Mouse (Mus musculus) testis, postnatal 10 days (tissue): ENCODE measurements around the gene Mtus2.
A peak's percentile ranks its signal among the peaks of the same experiment; 100 is the strongest.

Experiments
- DNase-seq: peaks from one replicate; pipeline ENCODE4 v3.0.0; 2021; ENCODE audit warnings: low spot score

Gene Mtus2

DNA sequence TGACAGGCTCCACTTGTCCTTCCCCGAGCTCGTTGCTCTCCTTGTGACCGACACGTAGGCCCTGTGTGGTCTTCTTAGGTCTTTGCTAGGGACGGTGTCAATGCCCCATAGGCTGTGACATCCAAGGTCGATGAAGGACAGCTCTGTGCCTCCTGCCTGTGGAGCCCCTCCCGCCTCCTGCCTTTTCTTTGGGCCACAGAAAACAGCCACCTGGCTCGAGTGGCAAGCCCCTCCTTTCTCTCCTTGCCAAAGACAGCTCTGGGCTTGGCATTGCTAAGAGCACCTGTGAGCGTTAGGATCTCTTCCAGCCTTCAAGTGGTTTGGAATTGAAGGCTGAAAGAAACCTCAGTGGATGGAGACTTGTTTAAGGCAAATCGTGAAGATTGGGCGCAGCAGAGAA, 91.1 kb downstream of the Mtus2 start:
- no peak for DNase-seq

DNA sequence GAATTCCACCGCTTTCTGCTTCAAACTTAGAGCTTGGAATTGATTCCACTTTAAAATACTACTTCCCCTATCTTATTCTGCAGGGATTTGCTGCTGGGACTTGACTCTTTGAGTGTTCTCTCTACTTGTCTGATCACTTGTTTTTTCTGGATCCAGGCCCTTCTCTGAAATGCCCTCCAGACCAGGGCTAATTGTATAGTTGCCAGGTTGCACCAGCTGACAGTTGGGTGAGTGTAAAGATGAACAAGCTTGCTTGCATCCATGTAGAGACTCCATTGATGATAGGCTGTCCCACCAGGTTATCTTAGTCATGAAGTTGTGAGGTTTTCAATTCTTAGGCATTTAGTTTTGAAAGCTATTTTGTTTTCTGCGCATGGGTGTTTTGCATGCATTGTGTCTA, 92.2 kb downstream of the Mtus2 start:
- DNase-seq = no peak

DNA sequence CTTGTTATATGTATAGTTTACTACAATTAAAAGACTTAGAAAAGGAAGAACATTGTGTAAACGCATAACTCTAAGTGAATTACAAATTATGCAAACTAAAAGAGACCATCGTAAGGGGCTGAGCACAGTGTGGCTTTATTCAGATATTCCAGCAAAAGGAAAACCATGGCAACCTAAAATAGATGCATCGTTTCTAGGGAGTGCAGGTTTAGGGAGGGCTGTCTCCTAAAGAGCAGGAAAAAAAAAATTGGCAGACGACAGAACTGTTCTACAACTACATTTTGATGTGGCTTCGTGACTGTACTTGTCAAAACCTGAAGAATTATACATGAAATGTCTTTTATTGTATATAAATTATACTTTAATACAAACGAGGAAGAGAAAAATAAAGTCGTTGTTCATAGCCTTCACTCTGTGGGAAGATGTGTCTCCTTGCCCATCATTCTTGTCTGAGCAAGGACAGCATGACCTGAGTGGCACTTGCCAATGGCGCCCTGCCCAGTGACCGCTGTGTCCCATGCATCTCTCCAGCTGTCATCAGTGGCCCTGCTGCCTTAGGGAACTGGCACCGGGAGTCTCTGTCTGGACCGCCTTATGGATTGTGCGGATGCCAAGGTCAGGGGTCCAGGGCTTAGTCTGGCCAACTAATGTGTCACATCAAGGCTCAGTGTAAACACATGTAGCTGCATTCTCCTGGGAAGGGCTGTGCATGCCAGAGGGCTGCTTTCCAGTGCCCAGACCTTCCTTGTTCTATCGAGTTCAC, 95.9 kb downstream of the Mtus2 start:
- DNase-seq = no peak

DNA sequence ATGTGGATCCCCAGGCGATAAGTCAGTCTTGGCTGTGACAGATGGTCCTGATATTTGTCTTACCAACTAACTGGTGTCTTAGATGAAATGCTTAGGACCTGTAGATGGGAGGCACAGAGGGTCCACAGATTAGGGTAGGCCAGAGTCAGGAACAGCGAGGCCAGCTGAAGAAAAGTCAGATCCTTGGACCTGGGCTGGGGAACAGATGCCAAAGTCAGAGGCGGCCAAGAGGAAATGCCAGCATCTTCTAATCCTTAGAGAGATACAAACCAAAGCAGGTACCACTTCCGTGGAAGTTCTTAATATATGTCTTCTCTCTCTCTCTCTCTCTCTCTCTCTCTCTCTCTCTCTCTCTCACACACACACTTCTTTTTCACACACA, 96.5 kb downstream of the Mtus2 start:
- DNase-seq = no peak

DNA sequence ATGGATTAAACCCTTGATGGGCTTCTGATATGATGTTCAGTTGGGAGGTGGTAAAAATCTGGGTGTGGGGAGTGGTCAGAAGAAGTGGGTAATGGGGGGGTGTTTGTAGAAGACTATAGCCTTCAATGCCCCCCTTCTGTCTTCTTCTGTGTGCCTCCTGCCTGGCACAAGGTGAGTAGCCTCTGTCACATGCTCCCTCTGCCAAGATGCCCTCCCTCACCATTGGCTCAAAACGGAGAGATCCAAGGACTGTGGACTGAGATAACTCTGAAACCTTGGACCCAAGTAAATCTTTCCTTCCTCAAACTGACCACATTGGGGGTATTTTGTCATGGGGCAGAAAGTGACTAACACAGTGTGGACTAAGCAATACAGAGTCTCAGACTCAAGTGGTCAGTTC, 99.7 kb downstream of the Mtus2 start:
- no peak for DNase-seq

DNA sequence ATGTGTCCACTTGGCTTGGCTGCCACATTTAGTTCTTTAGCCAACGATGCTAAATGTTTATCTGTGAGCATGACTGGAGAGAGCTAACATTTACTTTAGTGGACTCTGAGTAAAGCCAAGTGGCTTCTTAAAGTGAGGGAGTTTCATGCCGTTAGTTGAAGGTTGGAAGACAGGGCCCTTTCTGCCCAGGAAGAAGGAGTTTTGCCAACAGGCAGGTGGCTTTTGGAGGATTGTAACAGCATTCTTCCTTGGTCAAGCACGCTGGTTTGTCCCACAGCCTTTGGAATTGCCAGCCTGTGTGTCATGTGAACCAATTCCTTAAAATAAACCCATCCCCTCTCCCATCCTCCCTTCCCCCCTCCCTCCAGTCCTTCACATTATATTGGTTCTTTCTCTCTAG, 100.3 kb downstream of the Mtus2 start:
- DNase-seq = no peak

DNA sequence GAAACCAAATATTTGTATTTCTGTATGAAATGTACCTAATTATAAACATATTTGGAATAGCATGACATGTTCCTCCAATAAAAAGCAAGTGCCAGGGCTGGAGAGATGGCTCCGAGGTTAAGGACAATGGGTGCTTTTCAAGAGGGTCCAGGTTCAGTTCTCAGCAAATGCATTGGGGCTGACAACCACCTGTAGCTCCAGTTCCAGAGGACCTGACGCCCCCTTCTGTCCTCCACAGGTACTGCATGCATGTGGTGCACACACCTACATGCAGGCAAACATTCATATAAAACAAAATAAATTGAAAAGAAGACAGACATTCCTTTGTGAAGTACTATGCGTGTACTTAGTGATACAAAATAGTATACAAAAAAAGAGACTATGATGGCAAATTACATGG, 102.2 kb downstream of the Mtus2 start:
- DNase-seq = no peak

DNA sequence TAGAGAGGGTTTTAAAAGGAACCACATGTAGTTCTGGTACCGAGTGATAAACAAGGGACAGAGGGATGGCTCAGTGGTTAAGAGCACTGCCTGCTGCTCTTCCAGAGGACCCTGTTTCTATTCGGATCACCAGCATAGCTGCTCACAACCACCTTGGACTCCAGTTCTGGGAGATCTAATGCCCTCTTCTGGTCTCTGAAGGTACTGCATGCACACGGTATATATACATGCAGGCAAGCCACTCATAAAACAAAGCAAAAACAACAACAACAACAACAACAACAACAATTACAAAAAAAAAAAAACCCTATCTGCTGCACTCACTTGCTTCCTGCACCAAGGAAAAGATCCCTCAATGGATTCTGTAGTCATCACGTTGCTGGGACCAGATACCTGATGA, 104.7 kb downstream of the Mtus2 start:
- no peak for DNase-seq

DNA sequence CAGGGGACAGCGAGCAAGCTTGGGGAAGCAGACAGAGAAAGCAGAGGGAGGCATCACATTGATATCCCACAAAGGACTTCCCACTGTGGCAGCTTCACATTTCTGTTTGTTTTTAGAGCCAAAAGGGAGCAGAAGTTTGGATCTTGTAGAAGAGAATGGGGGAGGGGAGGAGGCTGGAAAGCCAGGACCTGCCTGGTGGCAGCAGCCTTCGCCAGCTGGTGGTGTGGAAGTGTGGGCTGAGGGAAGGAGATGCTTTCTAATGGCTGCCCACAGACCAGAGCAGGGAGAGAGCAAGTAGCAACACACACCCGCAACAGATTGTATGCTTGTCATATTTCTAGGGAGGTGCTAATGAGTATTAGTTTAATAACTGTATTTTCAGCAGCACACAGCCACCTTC, 106.6 kb downstream of the Mtus2 start:
- no peak for DNase-seq

DNA sequence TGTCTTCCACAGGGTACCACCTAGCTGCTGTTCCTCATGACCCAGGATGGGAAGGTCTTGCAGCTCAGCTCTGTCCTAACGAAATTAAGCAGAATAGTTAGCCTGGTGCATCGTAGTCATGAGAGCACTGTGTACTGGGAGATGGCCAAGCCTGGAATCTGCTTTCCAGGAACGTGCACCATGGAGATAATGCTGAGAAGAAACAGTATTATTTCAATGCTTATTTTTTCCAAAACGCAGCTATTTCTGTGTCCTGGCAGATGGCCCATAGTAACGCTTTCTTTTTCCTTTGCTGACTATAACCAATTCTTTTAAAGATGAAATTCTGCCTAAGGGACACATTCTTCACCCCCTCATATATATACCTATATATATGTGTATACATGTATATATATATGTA, 108.1 kb downstream of the Mtus2 start:
- DNase-seq = no peak

DNA sequence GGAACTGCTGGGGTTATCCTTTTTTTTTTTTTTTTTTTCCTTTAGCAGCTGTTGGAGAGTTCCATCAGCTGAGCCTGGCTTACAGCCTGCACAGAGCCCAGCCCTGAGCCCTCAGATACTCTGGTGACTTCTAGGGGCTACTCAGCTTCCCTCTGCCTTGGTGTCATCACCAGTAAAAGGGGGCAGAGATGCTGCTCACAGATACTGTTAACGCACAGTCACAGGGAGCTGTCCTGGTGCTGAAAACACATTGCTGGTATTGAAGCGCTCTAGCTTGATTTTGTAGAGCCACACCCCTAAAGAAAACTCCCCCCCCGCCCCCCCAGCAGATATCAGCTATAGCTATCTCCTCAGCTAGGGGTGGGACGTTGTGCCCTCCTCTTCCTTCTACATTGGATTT, 112.8 kb downstream of the Mtus2 start:
- no peak for DNase-seq

DNA sequence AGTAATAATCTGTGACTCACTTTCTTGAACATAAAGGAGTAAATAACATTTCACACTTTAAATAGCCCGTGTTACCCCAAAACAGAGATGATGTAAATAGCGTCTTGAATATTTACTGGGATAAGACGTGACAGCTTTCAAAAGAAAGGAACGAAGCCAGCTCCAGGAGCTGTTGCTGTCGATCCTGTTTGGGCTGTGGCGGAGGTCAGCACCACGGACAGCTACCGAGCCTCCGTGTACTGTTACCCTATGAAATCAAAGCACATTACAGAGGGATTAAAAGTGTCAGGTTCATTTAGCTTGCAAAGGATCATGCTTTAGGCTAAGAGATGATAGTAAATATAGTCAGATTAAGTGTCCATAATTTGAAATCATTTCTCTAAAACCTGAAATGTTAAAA, 114.7 kb downstream of the Mtus2 start:
- peak; percentile 80 for DNase-seq

DNA sequence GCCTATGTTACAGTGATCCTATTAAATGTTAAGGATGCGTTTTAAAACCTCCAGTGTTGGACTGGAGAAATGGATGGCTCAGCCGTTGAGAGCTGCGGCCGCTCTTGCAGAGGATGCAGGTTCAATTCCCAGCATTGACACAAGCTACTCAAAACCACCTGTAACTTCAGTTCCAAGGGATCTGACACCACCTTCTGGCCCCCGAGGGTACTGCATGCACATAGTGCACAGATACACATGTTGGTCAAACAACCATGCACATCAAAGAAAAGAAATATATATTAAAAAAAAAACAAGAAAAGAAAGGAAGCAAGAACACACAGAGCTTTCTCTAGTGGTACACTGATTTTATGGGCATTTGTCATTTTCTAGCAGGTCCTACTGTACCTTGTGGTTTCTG, 116.3 kb downstream of the Mtus2 start:
- DNase-seq = no peak

DNA sequence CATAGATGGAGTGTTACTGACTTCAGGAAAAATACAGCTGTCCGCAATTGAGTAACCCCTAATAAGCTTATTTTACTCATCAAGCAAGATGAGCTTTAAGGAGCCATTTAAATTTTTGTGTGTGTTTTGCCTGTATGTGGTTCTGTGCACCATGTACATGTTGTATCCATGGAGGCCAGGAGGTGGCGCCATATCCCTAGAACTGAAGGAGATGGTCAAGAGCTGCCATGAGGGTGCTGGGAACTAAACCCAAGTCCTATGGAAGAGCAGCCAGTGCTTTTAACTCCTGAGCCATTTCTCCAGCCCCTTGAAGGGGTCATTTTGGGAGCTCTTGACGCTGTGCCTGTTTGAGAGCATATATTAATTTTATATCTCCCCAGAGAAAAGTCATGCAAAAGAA, 122.6 kb downstream of the Mtus2 start:
- DNase-seq = no peak

DNA sequence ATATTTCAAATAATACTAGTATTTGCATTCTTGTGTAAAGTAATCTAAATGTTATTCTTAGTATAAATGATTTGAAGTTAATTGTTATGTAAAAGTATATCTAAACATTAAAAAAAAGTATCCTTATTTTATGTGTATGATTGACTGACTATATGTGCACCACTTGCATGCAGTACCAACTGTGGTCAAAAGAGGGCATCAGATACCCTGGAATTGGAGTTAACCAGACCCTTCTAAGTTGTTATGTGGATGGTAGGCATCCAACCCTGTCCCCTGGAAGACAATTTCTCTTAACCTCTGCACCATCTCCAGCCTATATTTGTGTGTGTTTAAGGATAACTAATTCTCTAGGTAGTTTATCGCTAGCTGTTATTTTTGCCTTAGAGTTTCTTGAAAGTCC, 126.4 kb downstream of the Mtus2 start:
- DNase-seq = no peak

DNA sequence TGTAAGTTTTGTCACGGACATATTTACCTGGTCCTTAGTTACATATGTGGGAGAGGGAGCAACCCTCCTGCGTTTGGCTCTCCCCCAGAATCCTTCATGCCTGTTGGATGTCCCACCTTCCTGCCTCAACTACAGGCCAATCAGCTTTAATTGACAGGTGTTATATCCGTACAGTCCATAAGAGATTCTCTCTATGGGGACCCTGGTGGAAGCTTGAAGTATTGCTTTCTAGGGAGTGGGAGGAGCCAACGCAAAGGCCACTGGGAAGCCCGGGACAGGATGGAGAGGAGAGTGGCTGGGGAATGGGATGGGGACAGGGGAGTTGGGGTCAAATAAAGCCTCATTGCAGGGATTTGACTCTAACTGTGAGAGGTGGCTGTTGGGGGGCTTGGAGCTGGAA, 127.6 kb downstream of the Mtus2 start:
- no peak for DNase-seq

DNA sequence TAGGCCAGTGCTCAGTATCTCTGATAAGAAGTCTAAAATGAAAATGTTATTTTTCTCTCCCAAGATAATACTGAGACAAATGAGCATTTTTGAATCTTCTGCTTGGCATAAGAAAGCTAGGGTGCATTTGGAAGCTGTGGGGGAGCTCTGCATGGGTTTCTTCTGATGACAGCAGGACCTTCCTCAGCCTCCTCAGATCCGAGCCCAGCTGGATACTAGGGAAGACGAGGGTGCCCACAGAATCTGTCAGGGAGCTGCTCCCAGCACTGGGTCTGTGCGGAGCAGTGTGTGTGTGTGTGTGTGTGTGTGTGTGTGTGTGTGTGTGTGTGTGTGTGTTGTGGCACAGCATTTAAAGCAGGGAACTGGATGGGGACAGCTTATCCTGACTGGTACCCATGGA, 130.7 kb downstream of the Mtus2 start:
- DNase-seq = no peak

DNA sequence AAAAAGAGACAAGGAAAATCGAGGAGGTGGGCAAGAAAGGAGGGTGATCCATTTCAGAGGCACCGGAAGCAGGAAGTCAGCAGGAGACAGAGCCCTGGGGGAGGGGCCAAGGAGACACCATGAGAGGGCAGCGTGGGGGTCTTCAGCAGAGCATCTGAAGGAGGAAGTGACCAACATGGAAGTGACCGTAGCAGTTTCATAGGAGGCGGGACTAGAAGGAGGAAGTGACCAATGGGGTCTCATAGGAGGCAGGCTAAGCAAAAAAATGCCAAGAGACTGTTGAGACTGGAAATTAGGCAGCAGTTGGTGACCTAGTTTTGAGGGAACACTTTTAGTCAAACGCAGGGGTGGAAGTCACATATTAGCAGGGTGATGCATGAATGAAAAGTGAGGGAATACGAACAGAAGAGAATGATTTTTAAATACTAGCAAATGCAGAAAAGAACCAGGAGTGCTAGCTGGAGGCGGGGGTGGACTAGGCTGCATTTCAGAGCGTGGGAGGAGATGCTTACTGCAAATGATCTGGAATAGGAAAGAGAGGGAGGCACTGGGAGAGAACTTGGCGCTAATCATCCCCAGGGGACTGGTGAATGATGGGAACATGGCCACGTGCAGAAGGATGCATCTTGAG, 133.2 kb downstream of the Mtus2 start:
- no peak for DNase-seq

DNA sequence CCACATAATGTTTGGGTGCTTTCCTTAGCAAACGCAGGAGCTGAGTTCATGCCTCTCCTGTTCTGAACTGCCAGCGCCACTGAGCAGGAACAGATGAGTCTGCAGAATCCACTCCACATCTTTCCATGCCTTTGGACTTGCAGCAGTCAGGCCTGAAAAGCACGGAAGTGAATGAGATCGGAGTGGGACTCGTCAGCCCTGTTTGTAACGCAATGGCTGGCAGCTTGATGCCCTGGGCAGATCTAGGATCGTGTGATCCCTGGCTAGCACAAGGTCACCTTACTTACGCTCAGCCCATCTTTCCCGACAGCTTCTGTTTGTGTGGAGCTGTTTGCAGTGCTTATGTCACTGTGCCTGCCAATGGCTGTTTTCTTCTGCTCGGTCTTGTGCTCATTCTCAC, 137.5 kb downstream of the Mtus2 start:
- DNase-seq = no peak

DNA sequence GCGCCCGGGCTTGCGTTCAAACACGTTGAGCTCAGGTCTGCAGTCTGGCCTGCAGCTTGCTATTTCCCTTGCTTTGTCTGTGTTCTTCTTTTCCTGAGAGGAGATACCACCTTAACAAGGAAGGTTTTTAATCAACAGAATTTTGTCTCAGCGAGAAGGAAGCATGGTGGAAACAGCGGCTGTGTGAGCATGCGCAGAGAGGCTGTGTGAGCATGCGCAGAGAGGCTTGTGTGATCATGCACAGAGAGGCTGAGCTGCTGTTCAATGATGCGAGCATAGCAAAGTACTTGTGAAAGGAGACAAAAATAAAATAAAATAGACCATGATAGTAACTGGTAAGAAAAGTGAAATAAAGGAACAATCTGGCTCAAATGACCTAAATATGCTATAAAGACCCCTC, 142.2 kb downstream of the Mtus2 start:
- no peak for DNase-seq

DNA sequence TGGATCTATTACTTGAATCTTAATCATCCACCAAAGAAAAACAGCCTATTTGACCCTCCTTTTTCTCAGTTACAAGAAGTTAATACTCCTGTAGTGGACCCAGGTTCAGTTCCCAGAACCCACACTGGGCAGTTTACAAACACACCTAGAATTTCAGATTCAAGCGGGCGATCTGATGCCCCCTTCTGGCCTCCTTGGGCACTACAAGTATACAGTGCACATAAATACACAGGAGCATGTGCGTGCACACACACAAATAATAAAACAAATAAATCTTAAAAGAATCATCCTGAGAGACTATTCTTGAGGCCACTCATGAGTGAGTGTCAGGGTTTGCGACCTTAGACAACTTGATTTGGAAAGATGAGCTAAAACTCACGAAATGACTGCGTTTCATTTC, 150.2 kb downstream of the Mtus2 start:
- no peak for DNase-seq

DNA sequence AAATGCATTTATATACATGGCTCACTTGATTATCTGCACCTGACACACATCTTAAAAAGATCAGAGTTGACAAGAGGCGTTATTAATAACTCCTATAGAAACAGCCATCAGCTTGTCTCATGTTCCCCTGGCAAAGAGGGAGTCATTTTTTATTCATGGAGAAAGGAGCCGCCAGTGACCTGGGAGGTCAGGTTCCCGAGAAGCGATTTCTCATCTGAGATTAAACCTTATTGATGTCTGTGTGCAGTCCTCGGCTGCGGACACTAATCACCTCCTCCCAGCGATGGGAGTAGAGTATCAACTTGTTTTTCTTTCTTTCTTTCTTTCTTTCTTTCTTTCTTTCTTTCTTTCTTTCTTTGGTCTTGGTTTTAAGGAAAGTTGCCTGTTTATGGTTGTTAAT, 150.8 kb downstream of the Mtus2 start:
- DNase-seq = no peak

DNA sequence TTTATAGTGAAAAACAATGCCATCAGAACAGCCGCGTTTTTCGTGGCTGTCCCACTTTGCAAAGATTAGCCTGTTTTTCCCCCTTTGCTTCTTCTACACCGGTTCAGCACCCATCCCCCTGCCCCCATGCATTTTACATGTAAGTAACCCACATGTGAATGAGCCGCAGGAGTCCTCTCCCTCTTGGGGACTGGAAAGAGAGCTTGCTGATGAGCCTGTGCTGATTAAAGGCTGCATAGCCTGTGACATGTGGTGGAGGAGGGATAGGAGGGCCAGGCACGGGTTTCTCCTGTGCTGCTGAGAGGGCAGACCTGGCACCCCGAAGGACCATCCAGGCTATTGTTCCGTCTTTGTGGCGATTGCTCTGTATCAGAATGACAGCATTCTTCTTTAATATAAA, 151.2 kb downstream of the Mtus2 start:
- no peak for DNase-seq

DNA sequence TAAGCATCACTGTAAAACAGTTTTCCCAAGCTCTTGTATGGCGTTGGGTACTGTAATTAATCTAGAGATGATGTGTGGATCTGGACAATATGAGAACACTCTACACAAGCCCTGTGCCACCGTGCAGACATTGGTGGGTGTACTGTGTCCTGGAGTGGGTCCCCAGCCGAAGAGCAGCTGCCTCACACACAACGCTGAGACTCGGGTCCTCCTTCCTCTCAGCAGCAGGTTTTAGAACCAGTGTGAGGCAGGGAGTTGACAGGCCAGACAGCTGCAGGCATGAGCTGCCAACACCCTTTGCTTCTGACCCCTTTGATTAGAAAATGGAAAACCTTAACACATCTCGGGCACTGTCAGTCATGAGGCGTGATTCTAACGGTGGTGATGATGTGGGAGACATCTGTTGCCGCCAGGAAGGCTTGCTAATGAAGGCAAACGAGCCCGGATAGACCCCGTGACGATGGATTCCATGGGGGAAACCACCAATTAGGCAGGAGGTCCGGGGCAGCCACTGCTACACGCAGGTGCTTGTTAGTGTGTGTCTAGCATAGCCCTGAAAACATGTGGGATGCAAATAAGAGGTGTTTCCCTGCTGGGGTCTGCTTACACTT, 158.2 kb downstream of the Mtus2 start:
- no peak for DNase-seq
